Mouse (Mus musculus) left cerebral cortex, postnatal 36 days (tissue): ENCODE measurements around the gene Noct. TPM values are rescaled to one million over a fixed set of nuclear protein-coding genes. Genes with fewer than 3 reads are reported as not detected.

Experiments used
- microRNA-seq: library from miRNA; unstranded; fragments of <30 nt; microRNA quantifications from one replicate; pipeline ENCODE4 v1.2.0, GENCODE M21; 2022
- total RNA-seq, 2 experiments: library from RNA; stranded (reverse); gene quantifications; 2 replicates each; pipeline ENCODE4 v1.2.3; 2021

Gene Noct
- total RNA-seq, 2 experiments from 2014 or later = 49.8 to 54.2 TPM

Small RNA genes within 50 kb of the gene (microRNA-seq; reads per million reads assigned to microRNA genes)
- gene Gm24282 = not detected

Other genes with a start within 250 kb of the Noct start
- 10 to 100 TPM; 40.6 to 45.1 TPM for gene Elf2, start 116.2 kb downstream of the Noct start, total RNA-seq
- not detected for gene Mgarp, start 172.3 kb downstream of the Noct start, total RNA-seq
- 100 to 1,000 TPM; 288 to 324 TPM for gene Ndufc1, start 184.5 kb downstream of the Noct start, total RNA-seq
- gene Naa15, start 190.7 kb downstream of the Noct start, total RNA-seq = 10 to 100 TPM; 34.7 to 43.7 TPM